Mouse (Mus musculus): Measurements from ENCODE around the gene Rabggta. TPM values are rescaled to one million over a fixed set of nuclear protein-coding genes. Genes with fewer than 3 reads are reported as not detected.
"Not testable (repeated sequence)": the region's sequence is repeated elsewhere in the genome, so short reads cannot be mapped to it uniquely, and the experiment has no call there.

Gene Rabggta
- polyA plus RNA-seq (2015; fragmentation: Nextera tagmentation; extraction: Ambion mirVana), result 20.7 and 23.8 TPM in 2 replicates

DNA sequence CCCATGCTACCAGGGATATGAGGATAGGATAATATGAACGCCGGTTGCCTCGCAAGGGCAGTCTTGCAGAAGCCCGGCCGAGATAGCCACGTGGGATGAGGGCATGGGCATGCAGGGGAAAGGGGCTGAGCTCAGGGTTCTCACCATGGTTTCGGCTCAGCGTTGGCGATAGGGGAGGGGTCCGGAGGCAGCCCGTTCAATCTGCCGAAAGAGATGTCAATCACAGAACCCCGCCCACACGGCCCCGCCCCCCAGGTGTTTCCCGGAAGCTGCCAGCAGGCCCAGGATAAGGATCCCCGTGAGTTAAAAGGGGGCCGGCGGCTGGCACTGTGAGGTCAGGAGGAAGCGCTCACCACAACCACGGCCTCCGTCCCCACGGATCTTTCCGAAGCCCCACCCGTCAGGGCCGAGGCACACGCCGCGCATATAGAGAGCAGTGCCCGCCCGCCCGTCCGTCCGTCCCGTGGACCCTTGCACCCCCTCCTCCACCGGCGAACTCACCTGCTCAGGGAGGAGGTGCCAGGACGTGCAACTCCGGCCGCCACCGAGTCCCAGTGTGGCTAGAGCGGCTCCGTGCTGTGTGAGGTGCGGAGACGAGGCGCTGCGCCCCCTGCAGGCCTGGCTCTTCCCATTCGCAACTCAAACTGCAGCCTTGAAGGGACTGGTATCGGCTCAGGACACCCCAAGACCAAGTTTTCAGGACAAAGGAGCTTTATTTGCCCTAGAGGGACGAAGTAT lies at the start of gene Rabggta:
Gene Rabggta, minus strand, starts transcription at position 564 of the 738 bp plus-strand sequence.
- Histone ChIP-seq H3K9me3 (replicated peaks) (no peaks in the 10 kb centered on the region), H3K27ac (peak within 1 kb of the TSS; percentile 84), H3K27me3 (no peaks in the 10 kb centered on the region), H3K9ac (peak within 1 kb of the TSS; percentile 82), H3K4me3 (peak within 1 kb of the TSS; percentile 81), H3K4me1 (replicated peaks) (peaks cover 7% of the 10 kb centered on the region), H3K36me3 (peaks cover 20% of the 10 kb centered on the region; the same call in 1 of the 2 replicates), H3K4me2 (peak within 1 kb of the TSS; percentile 69)
- under 1% methylated on average over 50 of the region's 50 CpGs for WGBS
- ATAC-seq (replicated peaks; ENCODE audit: insufficient number of reproducible peaks, insufficient read depth, low FRiP score, low read depth), result peak; percentile 94

DNA sequence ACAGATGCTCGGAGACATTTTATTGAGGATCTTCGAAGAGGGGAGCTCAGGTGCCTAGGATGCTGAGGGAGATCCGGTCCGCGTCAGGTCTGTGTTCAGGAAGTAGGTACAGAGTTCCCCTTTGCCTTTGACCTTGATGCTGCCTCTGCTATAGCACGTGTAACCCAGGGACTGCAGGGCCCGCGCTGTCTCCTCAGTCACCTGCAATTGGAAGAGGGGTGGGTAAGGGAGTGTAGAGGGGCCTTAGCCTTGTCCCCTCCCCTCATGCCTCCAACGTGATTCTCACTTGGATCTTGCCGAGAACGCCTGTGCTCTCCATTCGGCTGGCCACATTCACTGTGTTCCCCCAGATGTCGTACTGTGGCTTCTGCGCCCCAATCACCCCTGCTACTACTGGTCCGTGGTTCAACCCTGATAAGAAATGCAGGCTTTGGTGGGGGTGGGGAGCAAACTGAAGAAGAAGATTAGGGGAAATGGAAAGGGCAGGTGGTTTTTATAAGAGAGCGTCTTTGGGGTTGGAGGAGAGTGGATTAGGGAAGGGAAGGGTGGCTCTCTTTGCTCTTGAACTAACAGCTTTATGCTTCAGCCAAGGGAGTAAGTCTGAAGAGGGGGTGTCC lies 47.1 kb upstream of the Rabggta start:
- H3K4me1 ChIP-seq (replicated peaks), result peaks cover 11% of the 10 kb centered on the region
- no peaks in the 10 kb centered on the region for H3K9me3 ChIP-seq (replicated peaks)
- H3K4me2 ChIP-seq, result no peak overlapping the region
- 71% methylated on average over 16 of the region's 16 CpGs for WGBS
- no peaks in the 10 kb centered on the region for H3K36me3 ChIP-seq
- no peak overlapping the region for H3K27ac ChIP-seq
- H3K4me3 ChIP-seq, result no peak overlapping the region
- H3K9ac ChIP-seq, result no peak overlapping the region
- peaks cover 36% of the 10 kb centered on the region for H3K27me3 ChIP-seq
- ATAC-seq (replicated peaks; ENCODE audit: insufficient number of reproducible peaks, insufficient read depth, low FRiP score, low read depth), result no peak

DNA sequence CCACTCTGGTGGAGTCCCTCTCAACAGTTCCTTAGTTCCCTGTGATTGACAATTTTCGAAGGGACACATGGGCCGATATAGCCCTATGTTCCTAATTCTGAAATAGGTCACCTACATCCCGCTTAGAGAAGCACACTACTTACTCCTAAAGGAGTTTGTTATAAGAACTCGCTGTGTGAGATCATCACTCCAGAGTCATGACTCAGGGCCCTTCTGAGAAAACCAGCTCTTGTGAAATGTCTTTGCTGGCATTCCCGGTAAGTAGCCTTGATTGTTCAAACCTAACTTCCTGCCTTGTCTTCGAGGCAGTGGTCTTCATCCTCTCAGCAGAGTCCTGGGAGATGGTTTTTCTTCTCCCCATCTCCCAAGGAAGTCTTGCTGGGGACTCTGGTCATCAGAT lies 46.5 kb upstream of the Rabggta start:
- ATAC-seq (replicated peaks; ENCODE audit: insufficient number of reproducible peaks, insufficient read depth, low FRiP score, low read depth), result no peak
- Histone ChIP-seq H3K27ac (no peak overlapping the region), H3K4me1 (replicated peaks) (peaks cover 12% of the 10 kb centered on the region), H3K9me3 (replicated peaks) (no peaks in the 10 kb centered on the region), H3K36me3 (no peaks in the 10 kb centered on the region), H3K4me3 (no peak overlapping the region), H3K4me2 (no peak overlapping the region; the same call in 1 of the 2 replicates), H3K27me3 (peaks cover 36% of the 10 kb centered on the region), H3K9ac (no peak overlapping the region)
- 80% methylated on average over 6 of the region's 6 CpGs for WGBS

DNA sequence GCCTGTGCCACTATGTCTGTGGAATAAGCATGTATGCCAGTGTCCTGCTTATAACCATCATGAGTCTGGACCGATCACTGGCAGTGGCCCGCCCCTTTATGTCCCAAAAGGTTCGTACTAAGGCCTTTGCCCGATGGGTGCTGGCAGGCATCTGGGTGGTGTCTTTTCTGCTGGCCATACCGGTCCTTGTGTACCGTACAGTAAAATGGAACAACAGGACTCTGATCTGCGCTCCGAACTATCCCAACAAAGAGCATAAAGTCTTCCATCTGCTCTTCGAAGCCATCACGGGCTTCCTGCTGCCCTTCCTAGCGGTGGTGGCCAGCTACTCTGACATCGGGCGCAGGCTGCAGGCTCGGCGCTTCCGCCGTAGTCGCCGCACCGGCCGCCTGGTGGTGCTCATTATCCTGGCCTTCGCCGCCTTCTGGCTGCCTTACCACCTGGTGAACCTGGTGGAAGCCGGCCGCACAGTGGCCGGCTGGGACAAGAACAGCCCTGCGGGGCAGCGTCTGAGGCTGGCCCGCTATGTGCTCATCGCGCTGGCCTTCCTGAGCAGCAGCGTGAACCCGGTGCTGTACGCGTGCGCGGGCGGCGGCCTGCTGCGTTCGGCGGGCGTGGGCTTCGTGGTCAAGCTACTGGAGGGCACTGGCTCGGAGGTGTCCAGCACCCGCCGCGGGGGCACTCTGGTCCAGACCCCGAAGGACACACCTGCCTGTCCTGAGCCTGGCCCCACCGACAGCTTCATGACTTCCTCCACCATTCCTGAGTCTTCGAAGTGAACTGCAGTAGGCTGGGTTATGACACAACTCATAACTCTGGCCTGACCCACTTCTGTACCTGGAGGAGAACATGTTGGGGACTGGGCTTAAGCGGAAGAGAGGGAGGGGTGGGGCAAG lies 45.7 kb upstream of the Rabggta start:
- Histone ChIP-seq H3K27me3 (peaks cover 36% of the 10 kb centered on the region), H3K4me3 (peak overlapping the region; percentile 49), H3K36me3 (no peaks in the 10 kb centered on the region), H3K4me1 (replicated peaks) (peaks cover 20% of the 10 kb centered on the region), H3K4me2 (peak overlapping the region; percentile 82), H3K9me3 (replicated peaks) (no peaks in the 10 kb centered on the region), H3K27ac (no peak overlapping the region), H3K9ac (peak overlapping the region; percentile 59)
- 11% methylated on average over 52 of the region's 52 CpGs for WGBS
- ATAC-seq (replicated peaks; ENCODE audit: insufficient number of reproducible peaks, insufficient read depth, low FRiP score, low read depth), result peak; percentile 41; the same call in 1 of the 2 replicates

DNA sequence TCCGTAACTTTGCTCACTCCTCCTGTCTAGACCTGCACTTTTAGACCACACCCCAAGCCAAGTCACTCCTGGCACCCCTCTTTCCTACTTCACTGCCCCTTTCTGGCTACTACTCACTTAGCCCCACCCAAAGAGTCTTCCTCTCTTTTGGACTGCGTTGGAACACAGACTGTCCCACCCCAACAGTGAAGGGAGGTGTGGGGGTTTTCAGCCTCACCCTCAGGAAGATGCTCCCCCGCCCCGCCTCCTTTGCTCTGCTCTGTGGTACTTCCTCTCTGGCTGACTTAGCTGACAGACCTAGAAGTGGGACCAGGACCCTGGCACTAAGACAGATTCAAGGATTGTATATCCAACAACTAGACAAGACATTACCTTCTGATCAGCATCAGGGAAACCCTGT lies 43.6 kb upstream of the Rabggta start, which contains the start of gene Ltb4r1:
Gene Ltb4r1, plus strand, starts transcription at position 267 of the 400 bp plus-strand sequence.
- WGBS, result 73% methylated on average over 4 of the region's 4 CpGs
- no peaks in the 10 kb centered on the region for H3K9me3 ChIP-seq (replicated peaks)
- H3K4me3 ChIP-seq, result no peak within 1 kb of the TSS
- peaks cover 35% of the 10 kb centered on the region for H3K4me1 ChIP-seq (replicated peaks)
- H3K36me3 ChIP-seq, result no peaks in the 10 kb centered on the region
- no peak within 1 kb of the TSS for H3K27ac ChIP-seq
- no peak within 1 kb of the TSS for H3K4me2 ChIP-seq
- ATAC-seq (replicated peaks; ENCODE audit: insufficient number of reproducible peaks, insufficient read depth, low FRiP score, low read depth), result no peak
- H3K9ac ChIP-seq, result no peak within 1 kb of the TSS
- H3K27me3 ChIP-seq, result peaks cover 44% of the 10 kb centered on the region

DNA sequence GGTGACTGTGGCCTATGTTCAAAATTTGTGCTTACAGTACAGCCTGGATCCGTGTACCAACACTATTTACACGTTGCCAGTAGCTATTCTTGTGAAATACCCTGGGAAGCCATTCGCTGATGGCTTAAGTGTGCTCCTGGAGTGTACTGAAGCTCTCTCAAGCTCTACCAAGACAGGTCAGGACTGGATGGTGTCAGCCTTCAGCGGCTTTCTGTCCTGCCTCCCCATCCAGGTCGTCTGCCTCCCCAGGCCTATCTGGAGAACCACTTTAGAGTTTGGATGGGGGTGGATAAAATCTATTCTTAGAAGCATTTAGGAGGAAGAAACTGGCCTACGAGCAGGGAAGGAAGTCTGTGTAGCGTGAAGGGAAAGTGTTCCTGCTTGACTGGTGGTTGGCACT lies 41.1 kb upstream of the Rabggta start:
- 22% methylated on average over 7 of the region's 7 CpGs for WGBS
- peaks cover 33% of the 10 kb centered on the region for H3K27me3 ChIP-seq
- no peak overlapping the region; the same call in 1 of the 2 replicates for H3K4me3 ChIP-seq
- ATAC-seq (replicated peaks; ENCODE audit: insufficient number of reproducible peaks, insufficient read depth, low FRiP score, low read depth), result no peak
- no peaks in the 10 kb centered on the region for H3K9me3 ChIP-seq (replicated peaks)
- no peaks in the 10 kb centered on the region for H3K36me3 ChIP-seq
- peak overlapping the region; percentile 97; the same call in 1 of the 2 replicates for H3K4me2 ChIP-seq
- H3K9ac ChIP-seq, result no peak overlapping the region
- peaks cover 41% of the 10 kb centered on the region for H3K4me1 ChIP-seq (replicated peaks)
- peak overlapping the region; percentile 44 for H3K27ac ChIP-seq

DNA sequence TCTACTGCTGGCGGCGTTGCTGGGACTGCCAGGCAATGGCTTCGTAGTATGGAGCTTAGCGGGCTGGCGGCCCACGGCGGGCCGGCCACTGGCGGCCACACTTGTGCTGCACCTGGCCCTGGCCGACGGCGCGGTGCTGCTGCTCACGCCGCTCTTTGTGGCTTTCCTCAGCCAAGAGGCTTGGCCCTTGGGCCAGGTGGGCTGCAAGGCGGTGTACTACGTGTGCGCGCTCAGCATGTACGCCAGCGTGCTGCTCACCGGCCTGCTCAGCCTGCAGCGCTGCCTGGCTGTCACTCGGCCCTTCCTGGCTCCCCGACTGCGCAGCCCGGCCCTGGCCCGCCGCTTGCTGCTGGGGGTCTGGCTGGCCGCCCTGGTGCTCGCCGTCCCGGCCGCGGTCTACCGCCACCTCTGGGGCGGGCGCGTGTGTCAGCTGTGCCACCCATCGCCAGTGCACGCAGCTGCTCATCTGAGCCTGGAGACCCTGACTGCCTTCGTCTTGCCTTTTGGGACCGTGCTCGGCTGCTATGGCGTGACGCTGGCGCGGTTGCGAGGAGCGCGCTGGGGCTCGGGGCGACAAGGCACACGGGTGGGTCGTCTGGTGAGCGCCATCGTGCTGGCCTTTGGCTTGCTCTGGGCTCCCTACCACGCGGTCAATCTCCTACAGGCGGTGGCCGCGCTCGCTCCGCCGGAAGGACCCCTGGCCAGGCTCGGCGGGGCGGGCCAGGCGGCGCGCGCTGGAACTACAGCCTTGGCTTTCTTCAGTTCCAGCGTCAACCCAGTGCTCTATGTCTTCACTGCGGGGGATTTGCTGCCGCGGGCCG lies 40.1 kb upstream of the Rabggta start:
- H3K4me3 ChIP-seq, result peak overlapping the region; percentile 51
- under 1% methylated on average over 77 of the region's 77 CpGs for WGBS
- peak overlapping the region; percentile 44 for H3K27ac ChIP-seq
- peaks cover 37% of the 10 kb centered on the region for H3K4me1 ChIP-seq (replicated peaks)
- H3K27me3 ChIP-seq, result peaks cover 26% of the 10 kb centered on the region
- H3K9me3 ChIP-seq (replicated peaks), result no peaks in the 10 kb centered on the region
- H3K4me2 ChIP-seq, result peak overlapping the region; percentile 97
- peak overlapping the region; percentile 54 for H3K9ac ChIP-seq
- H3K36me3 ChIP-seq, result no peaks in the 10 kb centered on the region
- ATAC-seq (replicated peaks; ENCODE audit: insufficient number of reproducible peaks, insufficient read depth, low FRiP score, low read depth), result peak; percentile 56

DNA sequence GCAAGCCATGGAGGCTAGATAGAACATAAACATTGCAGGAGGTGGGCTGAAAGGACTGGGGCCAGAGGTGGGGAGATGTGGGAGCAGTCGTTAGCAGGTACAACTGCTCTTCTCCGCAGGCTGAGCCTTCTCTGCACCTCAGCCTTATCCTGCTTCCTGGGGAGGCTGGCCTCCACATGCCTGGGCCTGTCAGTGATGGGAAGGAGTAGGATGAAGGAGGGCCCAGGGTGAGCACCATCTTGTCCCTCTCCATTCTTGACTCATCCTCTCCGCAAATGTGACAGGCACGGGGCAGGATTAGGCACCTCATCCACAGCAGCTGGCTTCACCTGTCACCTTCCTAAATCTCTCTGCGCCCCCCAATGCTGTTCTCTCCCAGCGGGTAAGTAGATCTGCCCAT lies 39.1 kb upstream of the Rabggta start, which contains the start of gene Ltb4r2:
Gene Ltb4r2, plus strand, starts transcription at position 266 of the 400 bp plus-strand sequence.
- no peak for ATAC-seq (replicated peaks; ENCODE audit: insufficient number of reproducible peaks, insufficient read depth, low FRiP score, low read depth)
- Histone ChIP-seq H3K9me3 (replicated peaks) (no peaks in the 10 kb centered on the region), H3K36me3 (no peaks in the 10 kb centered on the region), H3K4me3 (peak within 1 kb of the TSS; percentile 51), H3K4me2 (peak within 1 kb of the TSS; percentile 97), H3K9ac (peak within 1 kb of the TSS; percentile 54), H3K4me1 (replicated peaks) (peaks cover 36% of the 10 kb centered on the region), H3K27ac (no peak within 1 kb of the TSS), H3K27me3 (peaks cover 18% of the 10 kb centered on the region)
- WGBS, result 78% methylated on average over 6 of the region's 6 CpGs

DNA sequence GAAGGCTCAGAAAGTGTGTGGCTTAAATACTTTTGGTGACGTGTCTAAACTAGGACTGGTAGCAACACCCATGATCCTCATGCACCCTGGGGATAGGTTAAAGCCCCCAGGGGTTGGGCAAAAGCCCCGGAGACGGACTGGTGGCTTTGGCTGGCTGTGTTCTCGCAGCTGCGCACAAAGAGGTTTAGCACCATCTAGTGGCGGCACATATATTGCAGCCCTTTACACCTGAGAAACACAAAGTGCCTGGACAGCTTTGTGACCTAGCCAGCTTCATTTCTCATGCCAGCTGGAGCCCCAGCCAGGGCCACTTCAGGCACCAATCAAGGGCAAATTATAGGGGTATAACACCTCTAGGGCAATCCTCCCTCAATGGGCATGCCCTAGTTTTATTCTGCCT lies 38.1 kb upstream of the Rabggta start:
- Histone ChIP-seq H3K27me3 (peaks cover 18% of the 10 kb centered on the region), H3K4me3 (peak overlapping the region; percentile 28), H3K4me2 (peak overlapping the region; percentile 54), H3K4me1 (replicated peaks) (peaks cover 36% of the 10 kb centered on the region), H3K9ac (0 out of 2 replicates have a peak overlapping the region, but pooled peaks have one; percentile 30)
- not testable (repeated sequence) for H3K36me3 ChIP-seq; H3K9me3 ChIP-seq (replicated peaks); H3K27ac ChIP-seq; ATAC-seq (replicated peaks; ENCODE audit: insufficient number of reproducible peaks, insufficient read depth, low FRiP score, low read depth)
- 0% methylated on average over 6 of the region's 6 CpGs for WGBS

DNA sequence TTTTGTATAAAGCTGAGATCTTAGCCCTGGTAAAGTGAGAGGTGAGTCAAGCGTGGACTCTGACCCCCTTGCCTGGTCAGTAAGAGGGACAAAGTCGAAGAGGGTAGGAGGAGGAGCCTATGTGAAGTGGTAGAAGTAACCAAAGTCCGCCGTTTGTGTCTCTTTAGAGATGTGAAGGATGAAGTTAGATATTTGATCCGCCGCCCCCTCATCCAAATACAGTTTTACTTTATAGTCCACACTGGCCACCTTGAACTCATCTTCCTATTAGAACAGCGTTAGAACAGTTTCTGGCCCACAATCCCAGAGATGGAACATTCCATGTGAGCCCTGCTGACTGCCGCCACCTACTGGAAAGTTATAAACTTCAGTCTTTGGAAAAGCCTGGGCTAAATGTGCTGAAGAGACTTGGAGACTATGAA lies 36.3 kb upstream of the Rabggta start, which contains the start of gene Cideb:
Gene Cideb, minus strand, starts transcription at position 96 of the 422 bp plus-strand sequence.
- Histone ChIP-seq H3K9ac (no peak within 1 kb of the TSS), H3K4me2 (peak within 1 kb of the TSS; percentile 14; the same call in 1 of the 2 replicates), H3K27ac (no peak within 1 kb of the TSS), H3K4me3 (no peak within 1 kb of the TSS), H3K36me3 (peaks cover 23% of the 10 kb centered on the region), H3K9me3 (replicated peaks) (no peaks in the 10 kb centered on the region), H3K27me3 (peaks cover 12% of the 10 kb centered on the region), H3K4me1 (replicated peaks) (peaks cover 33% of the 10 kb centered on the region)
- no peak for ATAC-seq (replicated peaks; ENCODE audit: insufficient number of reproducible peaks, insufficient read depth, low FRiP score, low read depth)
- WGBS, result 16% methylated on average over 8 of the region's 8 CpGs

Measured in heart, embryonic 15.5 days (tissue).